Mouse (Mus musculus): Measurements from ENCODE around the gene Rasgef1b. TPM values are rescaled to one million over a fixed set of nuclear protein-coding genes. Genes with fewer than 3 reads are reported as not detected.

Gene Rasgef1b
- polyA plus RNA-seq, 1 experiment from 2014 or later: 16.3 TPM

- 52% methylated on average over 10 of the region's 10 CpGs for WGBS
- ATAC-seq (ENCODE audit: borderline replicate concordance, extremely low read depth, low FRiP score, low TSS enrichment): no peak
Measured at GRCm38 (mm10) chr5:99737937-99738727, 9.3 kb upstream of the Rasgef1b start.

GRCm38 (mm10) chr5:99729931-99730330 is 1.1 kb upstream of the Rasgef1b start:
- Histone ChIP-seq H3K36me3 (no peaks in the 10 kb centered on the region), H3K27ac (no peak overlapping the region), H3K9me3 (no peaks in the 10 kb centered on the region), H3K9ac (no peak overlapping the region), H3K4me1 (peaks cover 17% of the 10 kb centered on the region), H3K4me3 (no peak overlapping the region), H3K4me2 (peak overlapping the region; percentile 97; the same call in 1 of the 2 replicates), H3K27me3 (peaks cover 12% of the 10 kb centered on the region; the same call in 1 of the 2 replicates)
- 88% methylated on average over 1 of the region's 1 CpGs for WGBS
- ATAC-seq (ENCODE audit: borderline replicate concordance, extremely low read depth, low FRiP score, low TSS enrichment): no peak

More at GRCm38 (mm10) chr5:99737937-99738727, 9.3 kb upstream of the Rasgef1b start:
- H3K4me2 ChIP-seq: no peak overlapping the region
- H3K9me3 ChIP-seq: no peaks in the 10 kb centered on the region
- no peak overlapping the region for H3K27ac ChIP-seq
- H3K27me3 ChIP-seq: peaks cover 7% of the 10 kb centered on the region; the same call in 1 of the 2 replicates
- H3K36me3 ChIP-seq: no peaks in the 10 kb centered on the region
- H3K4me1 ChIP-seq: no peaks in the 10 kb centered on the region
- no peak overlapping the region for H3K9ac ChIP-seq
- no peak overlapping the region for H3K4me3 ChIP-seq

- no peaks in the 10 kb centered on the region for H3K9me3 ChIP-seq
- peak overlapping the region; percentile 73 for H3K4me3 ChIP-seq
- H3K9ac ChIP-seq: no peak overlapping the region
- H3K4me1 ChIP-seq: peaks cover 22% of the 10 kb centered on the region
- H3K4me2 ChIP-seq: peak overlapping the region; percentile 97
- peaks cover 12% of the 10 kb centered on the region; the same call in 1 of the 2 replicates for H3K27me3 ChIP-seq
- ATAC-seq (ENCODE audit: borderline replicate concordance, extremely low read depth, low FRiP score, low TSS enrichment): peak; percentile 49
- no peak overlapping the region for H3K27ac ChIP-seq
- no peaks in the 10 kb centered on the region for H3K36me3 ChIP-seq
- 2% methylated on average over 18 of the region's 18 CpGs for WGBS
Measured at GRCm38 (mm10) chr5:99729361-99729882, 557 bp upstream of the Rasgef1b start.

- Histone ChIP-seq H3K9ac (no peak overlapping the region), H3K36me3 (no peaks in the 10 kb centered on the region), H3K27me3 (peaks cover 12% of the 10 kb centered on the region; the same call in 1 of the 2 replicates), H3K27ac (no peak overlapping the region), H3K4me1 (peaks cover 30% of the 10 kb centered on the region), H3K9me3 (no peaks in the 10 kb centered on the region), H3K4me2 (peak overlapping the region; percentile 97), H3K4me3 (peak overlapping the region; percentile 73)
- 0% methylated on average over 15 of the region's 15 CpGs for WGBS
- no peak for ATAC-seq (ENCODE audit: borderline replicate concordance, extremely low read depth, low FRiP score, low TSS enrichment)
Measured at GRCm38 (mm10) chr5:99728027-99728451, 826 bp downstream of the Rasgef1b start.

- H3K9ac ChIP-seq: no peak overlapping the region
- no peak overlapping the region for H3K27ac ChIP-seq
- peak; percentile 73; the same call in 1 of the 2 replicates for ATAC-seq (ENCODE audit: borderline replicate concordance, extremely low read depth, low FRiP score, low TSS enrichment)
- H3K4me2 ChIP-seq: no peak overlapping the region
- H3K36me3 ChIP-seq: no peaks in the 10 kb centered on the region
- WGBS: 48% methylated on average over 6 of the region's 6 CpGs
- peaks cover 5% of the 10 kb centered on the region; the same call in 1 of the 2 replicates for H3K27me3 ChIP-seq
- peaks cover 32% of the 10 kb centered on the region for H3K4me1 ChIP-seq
- H3K4me3 ChIP-seq: no peak overlapping the region
- H3K9me3 ChIP-seq: no peaks in the 10 kb centered on the region
Measured at GRCm38 (mm10) chr5:99723941-99724340, 4.9 kb downstream of the Rasgef1b start.

- no peak for ATAC-seq (ENCODE audit: borderline replicate concordance, extremely low read depth, low FRiP score, low TSS enrichment)
- Histone ChIP-seq H3K27ac (no peak overlapping the region), H3K4me3 (no peak overlapping the region), H3K9ac (no peak overlapping the region), H3K4me1 (peaks cover 23% of the 10 kb centered on the region), H3K36me3 (no peaks in the 10 kb centered on the region), H3K9me3 (no peaks in the 10 kb centered on the region), H3K4me2 (no peak overlapping the region), H3K27me3 (peaks cover 5% of the 10 kb centered on the region; the same call in 1 of the 2 replicates)
- 92% methylated on average over 2 of the region's 2 CpGs for WGBS
Measured at GRCm38 (mm10) chr5:99722310-99722709, 6.6 kb downstream of the Rasgef1b start.

- Histone ChIP-seq H3K27me3 (no peaks in the 10 kb centered on the region), H3K27ac (no peak overlapping the region), H3K9me3 (no peaks in the 10 kb centered on the region), H3K9ac (no peak overlapping the region), H3K4me3 (no peak overlapping the region), H3K4me1 (peaks cover 25% of the 10 kb centered on the region), H3K36me3 (no peaks in the 10 kb centered on the region), H3K4me2 (no peak overlapping the region)
- WGBS: 27% methylated on average over 2 of the region's 2 CpGs
- peak; percentile 66; the same call in 1 of the 2 replicates for ATAC-seq (ENCODE audit: borderline replicate concordance, extremely low read depth, low FRiP score, low TSS enrichment)
Measured at GRCm38 (mm10) chr5:99720554-99720953, 8.3 kb downstream of the Rasgef1b start.

GRCm38 (mm10) chr5:99717917-99718316 is 10.9 kb downstream of the Rasgef1b start:
- no peaks in the 10 kb centered on the region for H3K27me3 ChIP-seq
- ATAC-seq (ENCODE audit: borderline replicate concordance, extremely low read depth, low FRiP score, low TSS enrichment): no peak
- no peak overlapping the region for H3K27ac ChIP-seq
- no peak overlapping the region for H3K4me2 ChIP-seq
- peaks cover 16% of the 10 kb centered on the region; the same call in 1 of the 2 replicates for H3K4me1 ChIP-seq
- no peaks in the 10 kb centered on the region for H3K36me3 ChIP-seq
- WGBS: 73% methylated on average over 8 of the region's 8 CpGs
- H3K9ac ChIP-seq: no peak overlapping the region
- no peak overlapping the region for H3K4me3 ChIP-seq
- H3K9me3 ChIP-seq: no peaks in the 10 kb centered on the region

GRCm38 (mm10) chr5:99715281-99715744 is 13.6 kb downstream of the Rasgef1b start:
- 0 out of 2 replicates have a peak overlapping the region, but pooled peaks have one; percentile 2 for H3K4me2 ChIP-seq
- 36% methylated on average over 5 of the region's 5 CpGs for WGBS
- no peak overlapping the region for H3K9ac ChIP-seq
- 0 out of 2 replicates have a peak, but pooled peaks have one; percentile 19 for ATAC-seq (ENCODE audit: borderline replicate concordance, extremely low read depth, low FRiP score, low TSS enrichment)
- peaks cover 9% of the 10 kb centered on the region; the same call in 1 of the 2 replicates for H3K4me1 ChIP-seq
- no peaks in the 10 kb centered on the region for H3K9me3 ChIP-seq
- no peaks in the 10 kb centered on the region for H3K36me3 ChIP-seq
- H3K27me3 ChIP-seq: no peaks in the 10 kb centered on the region
- peak overlapping the region; percentile 9; the same call in 1 of the 2 replicates for H3K27ac ChIP-seq
- H3K4me3 ChIP-seq: no peak overlapping the region

GRCm38 (mm10) chr5:99711947-99712346 is 16.9 kb downstream of the Rasgef1b start:
- H3K4me2 ChIP-seq: no peak overlapping the region
- no peak overlapping the region for H3K9ac ChIP-seq
- H3K9me3 ChIP-seq: no peaks in the 10 kb centered on the region
- peaks cover 9% of the 10 kb centered on the region; the same call in 1 of the 2 replicates for H3K4me1 ChIP-seq
- H3K4me3 ChIP-seq: no peak overlapping the region
- H3K27me3 ChIP-seq: no peaks in the 10 kb centered on the region
- WGBS: 90% methylated on average over 2 of the region's 2 CpGs
- ATAC-seq (ENCODE audit: borderline replicate concordance, extremely low read depth, low FRiP score, low TSS enrichment): no peak
- no peak overlapping the region for H3K27ac ChIP-seq
- no peaks in the 10 kb centered on the region for H3K36me3 ChIP-seq

GRCm38 (mm10) chr5:99708706-99709105 is 20.2 kb downstream of the Rasgef1b start:
- H3K4me3 ChIP-seq: no peak overlapping the region
- no peak for ATAC-seq (ENCODE audit: borderline replicate concordance, extremely low read depth, low FRiP score, low TSS enrichment)
- H3K36me3 ChIP-seq: no peaks in the 10 kb centered on the region
- no peaks in the 10 kb centered on the region for H3K9me3 ChIP-seq
- no peak overlapping the region for H3K9ac ChIP-seq
- H3K27me3 ChIP-seq: no peaks in the 10 kb centered on the region
- no peaks in the 10 kb centered on the region for H3K4me1 ChIP-seq
- WGBS: 26% methylated on average over 6 of the region's 6 CpGs
- no peak overlapping the region for H3K4me2 ChIP-seq
- no peak overlapping the region for H3K27ac ChIP-seq

- H3K9me3 ChIP-seq: no peaks in the 10 kb centered on the region
- H3K4me1 ChIP-seq: no peaks in the 10 kb centered on the region
- ATAC-seq (ENCODE audit: borderline replicate concordance, extremely low read depth, low FRiP score, low TSS enrichment): no peak
- H3K27me3 ChIP-seq: no peaks in the 10 kb centered on the region
- 32% methylated on average over 6 of the region's 6 CpGs for WGBS
- no peak overlapping the region for H3K4me3 ChIP-seq
- H3K4me2 ChIP-seq: no peak overlapping the region
- no peak overlapping the region for H3K27ac ChIP-seq
- no peak overlapping the region for H3K9ac ChIP-seq
- no peaks in the 10 kb centered on the region for H3K36me3 ChIP-seq
Measured at GRCm38 (mm10) chr5:99707261-99707660, 21.6 kb downstream of the Rasgef1b start.
